ENCODE assay signal across 25 mouse cellular contexts in the genomic region with DNA sequence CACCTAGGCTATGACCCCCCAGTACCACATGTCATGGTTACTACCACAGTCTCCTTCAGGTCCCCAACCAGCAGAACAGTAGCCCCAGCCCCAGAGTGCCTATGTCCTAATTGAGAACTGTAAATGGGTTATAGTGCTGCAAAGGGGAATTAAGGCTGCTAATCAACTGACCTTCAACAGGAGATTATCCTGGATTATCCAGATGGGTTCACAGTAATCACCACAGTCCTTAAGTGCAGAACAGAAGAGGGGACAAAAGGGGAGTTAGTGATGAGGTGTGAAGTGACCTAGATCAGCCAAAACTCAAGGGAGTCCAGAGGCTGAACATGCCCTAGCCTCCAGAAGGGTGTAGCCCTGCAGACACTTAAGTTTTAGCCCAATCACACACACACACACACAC.
DNase-seq lines count a peak whose midpoint lies in the region; ATAC-seq lines count a peak whose summit lies in the region.
"Had no signal": no experiment of that assay in that cellular context is flagged by ENCODE, and none has a peak within 500 bp of the region (broad histone marks: within the 10 kb centered on the region; RNA-seq: fewer than 3 reads in every experiment).

No protein-coding gene starts in this region.

- H3K9ac ChIP-seq in midbrain, embryonic 11.5 days (ENCODE audit: low read length), result no peak overlapping the region
- no peak overlapping the region for H3K9ac ChIP-seq in midbrain, embryonic 13.5 days (replicated peaks)
- H3K9ac ChIP-seq in hindbrain, embryonic 11.5 days (ENCODE audit: low read depth, low read length), result no peak overlapping the region
- H3K9ac ChIP-seq: embryonic facial prominence, embryonic 12.5 days; forebrain, embryonic 13.5 days; forebrain, embryonic 15.5 days; forebrain, postnatal 0 days had no signal

- ATAC-seq in midbrain, embryonic 11.5 days (ENCODE audit: low FRiP score), result no peak
- ATAC-seq in midbrain, embryonic 13.5 days, result no peak
- ATAC-seq in hindbrain, embryonic 11.5 days (ENCODE audit: low FRiP score), result no peak
- ATAC-seq: activated CD4-positive, CD25-positive, alpha-beta regulatory T cell, adult 4 months; CD4-positive, CD25-positive, alpha-beta regulatory T cell, adult 4 months; forebrain, embryonic 13.5 days; forebrain, embryonic 15.5 days; forebrain, postnatal 0 days; Patski had no signal

- H3K4me2 ChIP-seq in midbrain, embryonic 11.5 days, result no peak overlapping the region
- no peak overlapping the region for H3K4me2 ChIP-seq in midbrain, embryonic 13.5 days (replicated peaks)
- H3K4me2 ChIP-seq in hindbrain, embryonic 11.5 days (replicated peaks; ENCODE audit: low read depth, low read length), result no peak overlapping the region
- H3K4me2 ChIP-seq: embryonic facial prominence, embryonic 12.5 days; forebrain, embryonic 13.5 days; forebrain, embryonic 15.5 days had no signal

- H3K27me3 ChIP-seq in midbrain, embryonic 11.5 days (ENCODE audit: control insufficient read depth, insufficient read depth, low read length), result no peaks in the 10 kb centered on the region
- no peaks in the 10 kb centered on the region for H3K27me3 ChIP-seq in midbrain, embryonic 13.5 days
- H3K27me3 ChIP-seq in hindbrain, embryonic 11.5 days (ENCODE audit: control insufficient read depth, insufficient read depth, low read length), result no peaks in the 10 kb centered on the region; the same call in 1 of the 2 replicates
- H3K27me3 ChIP-seq: CH12.LX; embryonic facial prominence, embryonic 12.5 days; forebrain, embryonic 13.5 days; forebrain, embryonic 15.5 days; Patski had no signal

- DNase-seq in midbrain, embryonic 11.5 days (ENCODE audit: low spot score, missing footprints), result peak; percentile 41
- peak; percentile 72 for DNase-seq in retina, adult 2 months (ENCODE audit: low read depth, low spot score)
- peak; percentile 89 for DNase-seq in retina, postnatal 1 day
- DNase-seq in hindbrain, embryonic 11.5 days (ENCODE audit: low spot score), result no peak
- DNase-seq in adrenal gland, adult 2 months, result no peak
- DNase-seq: adrenal gland, adult 8-10 months; adrenal gland, postnatal 14 days; adrenal gland, postnatal 36 days; B cell, adult 2 months; cerebellum, adult 11-12 months; cerebellum, adult 2 months; cerebellum, adult 9-10 months; cerebellum, postnatal 10 days; cerebellum, postnatal 25 days; forebrain, postnatal 0 days had no signal

- no peaks in the 10 kb centered on the region for H3K36me3 ChIP-seq in midbrain, embryonic 11.5 days (ENCODE audit: control insufficient read depth, insufficient read depth, low read length)
- H3K36me3 ChIP-seq in midbrain, embryonic 13.5 days, result no peaks in the 10 kb centered on the region
- no peaks in the 10 kb centered on the region for H3K36me3 ChIP-seq in hindbrain, embryonic 11.5 days (ENCODE audit: control insufficient read depth, insufficient read depth, low read length)
- H3K36me3 ChIP-seq: embryonic facial prominence, embryonic 10.5 days; embryonic facial prominence, embryonic 12.5 days; forebrain, embryonic 15.5 days; G1E had no signal

- H3K4me3 ChIP-seq in midbrain, embryonic 11.5 days (ENCODE audit: low read depth, low read length), result no peak overlapping the region
- no peak overlapping the region for H3K4me3 ChIP-seq in midbrain, embryonic 13.5 days (replicated peaks)
- no peak overlapping the region for H3K4me3 ChIP-seq in hindbrain, embryonic 11.5 days (ENCODE audit: low read depth, low read length)
- H3K4me3 ChIP-seq: embryonic facial prominence, embryonic 10.5 days; embryonic facial prominence, embryonic 12.5 days; forebrain, embryonic 13.5 days; forebrain, embryonic 15.5 days had no signal

- peaks cover 6% of the 10 kb centered on the region; the same call in 1 of the 2 replicates for H3K4me1 ChIP-seq in midbrain, embryonic 11.5 days (ENCODE audit: control insufficient read depth, insufficient read depth, low read length)
- peaks cover 13% of the 10 kb centered on the region for H3K4me1 ChIP-seq in midbrain, embryonic 13.5 days (replicated peaks)
- no peaks in the 10 kb centered on the region for H3K4me1 ChIP-seq in hindbrain, embryonic 11.5 days (replicated peaks; ENCODE audit: control insufficient read depth, insufficient read depth, low read length)
- H3K4me1 ChIP-seq: embryonic facial prominence, embryonic 12.5 days; forebrain, embryonic 15.5 days had no signal

- peaks cover 4% of the 10 kb centered on the region; the same call in 1 of the 2 replicates for H3K9me3 ChIP-seq in midbrain, embryonic 11.5 days (ENCODE audit: control insufficient read depth, low read length)
- peaks cover 12% of the 10 kb centered on the region; the same call in 1 of the 2 replicates for H3K9me3 ChIP-seq in midbrain, embryonic 13.5 days
- no peaks in the 10 kb centered on the region for H3K9me3 ChIP-seq in hindbrain, embryonic 11.5 days (ENCODE audit: control insufficient read depth, low read length)
- H3K9me3 ChIP-seq: embryonic facial prominence, embryonic 12.5 days; forebrain, embryonic 13.5 days; forebrain, embryonic 15.5 days; G1E had no signal

- H3K27ac ChIP-seq in midbrain, embryonic 11.5 days (ENCODE audit: low read depth, low read length), result no peak overlapping the region
- H3K27ac ChIP-seq in midbrain, embryonic 13.5 days, result no peak overlapping the region
- no peak overlapping the region for H3K27ac ChIP-seq in hindbrain, embryonic 11.5 days (ENCODE audit: low read depth, low read length)
- H3K27ac ChIP-seq: embryonic facial prominence, embryonic 10.5 days; embryonic facial prominence, embryonic 12.5 days; forebrain, embryonic 13.5 days; forebrain, embryonic 15.5 days had no signal

Comparison
In these comparisons a context has a peak if more than half of its experiments do, and no peak if none do; other contexts are left out.
1. DNase-seq: peak in midbrain, embryonic 11.5 days (single experiment), retina, adult 2 months (single experiment) and retina, postnatal 1 day (single experiment); none in hindbrain, embryonic 11.5 days (single experiment) and adrenal gland, adult 2 months (single experiment).